Mouse (Mus musculus) hindbrain, embryonic 10.5 days (tissue): ENCODE measurements around the gene Ntn1. TPM values are rescaled to one million over a fixed set of nuclear protein-coding genes. Genes with fewer than 3 reads are reported as not detected.

ENCODE experiments used
- DNase-seq: peaks from one replicate; pipeline ENCODE4 v3.0.0-alpha.2; 2017; ENCODE audit warnings: low spot score
- H3K27ac ChIP-seq: fragments of 300-500 bp; sonication (generic); 2 replicates; pipeline ENCODE4 v1.5.1; 2016; ENCODE audit warnings: mild to moderate bottlenecking, moderate library complexity
- H3K27me3 ChIP-seq: fragments of 300-500 bp; sonication (generic); 2 replicates; pipeline ENCODE4 v1.6.1; 2016; ENCODE audit warnings: mild to moderate bottlenecking; ENCODE audit not compliant: poor library complexity, insufficient read depth, severe bottlenecking
- H3K36me3 ChIP-seq: fragments of 300-500 bp; sonication (generic); 2 replicates; pipeline ENCODE4 v1.6.1; 2016; ENCODE audit warnings: mild to moderate bottlenecking, moderate library complexity
- H3K4me1 ChIP-seq: fragments of 300-500 bp; sonication (generic); replicated peaks from 2 replicates; pipeline ENCODE4 v1.6.1; 2016; ENCODE audit warnings: mild to moderate bottlenecking
- H3K4me3 ChIP-seq: fragments of 300-500 bp; sonication (generic); 2 replicates; pipeline ENCODE4 v1.5.1; 2016; ENCODE audit warnings: mild to moderate bottlenecking, moderate library complexity
- H3K9me3 ChIP-seq: fragments of 300-500 bp; sonication (generic); 2 replicates; pipeline ENCODE4 v1.6.1; 2016; ENCODE audit warnings: mild to moderate bottlenecking, moderate library complexity
- WGBS: fragments of 180-500 bp; shearing (Covaris S2); methylation state at CpG from one replicate; pipeline ENCODE4 v1.1.7; 2016; 5-methylcytosine and 5-hydroxymethylcytosine counted together
- polyA plus RNA-seq: library from polyadenylated mRNA; unstranded; fragments of >200 nt; fragmentation: Nextera tagmentation; extraction: Ambion mirVana; gene quantifications from 2 replicates; pipeline ENCODE4 v1.2.1, GENCODE M21; 2016

Gene Ntn1
- polyA plus RNA-seq, 1 experiment from 2014 or later = 23.7 TPM

GRCm38 (mm10) chr11:68432361-68433021 lies 31.9 kb upstream of the Ntn1 start:
- Histone ChIP-seq H3K36me3 (no peaks in the 10 kb centered on the region), H3K4me1 (peaks cover 23% of the 10 kb centered on the region), H3K9me3 (no peaks in the 10 kb centered on the region), H3K27ac (peak overlapping the region; percentile 78), H3K4me3 (peak overlapping the region; percentile 57), H3K27me3 (peaks cover 51% of the 10 kb centered on the region)
- WGBS = 31% methylated on average over 23 of the region's 23 CpGs
- DNase-seq = no peak

- H3K36me3 ChIP-seq = no peaks in the 10 kb centered on the region
- H3K27ac ChIP-seq = peak within 1 kb of the TSS; percentile 78
- DNase-seq = peak; percentile 89
- 10% methylated on average over 35 of the region's 35 CpGs for WGBS
- H3K4me1 ChIP-seq = peaks cover 30% of the 10 kb centered on the region
- H3K9me3 ChIP-seq = no peaks in the 10 kb centered on the region
- H3K27me3 ChIP-seq = peaks cover 51% of the 10 kb centered on the region
- H3K4me3 ChIP-seq = peak within 1 kb of the TSS; percentile 57
Observed at GRCm38 (mm10) chr11:68431699-68432360, 31.2 kb upstream of the Ntn1 start, which contains the start of gene Pik3r5. Pik3r5 (plus strand) TSS chr11:68432121.

- H3K36me3 ChIP-seq = no peaks in the 10 kb centered on the region
- H3K4me1 ChIP-seq = peaks cover 42% of the 10 kb centered on the region
- no peaks in the 10 kb centered on the region for H3K9me3 ChIP-seq
- H3K27me3 ChIP-seq = peaks cover 51% of the 10 kb centered on the region
- DNase-seq = no peak
- H3K4me3 ChIP-seq = no peak overlapping the region
- no peak overlapping the region for H3K27ac ChIP-seq
- WGBS = 71% methylated on average over 5 of the region's 5 CpGs
Observed at GRCm38 (mm10) chr11:68430662-68431061, 30.0 kb upstream of the Ntn1 start.

GRCm38 (mm10) chr11:68427083-68427570 lies 26.5 kb upstream of the Ntn1 start:
- peaks cover 36% of the 10 kb centered on the region for H3K4me1 ChIP-seq
- DNase-seq = no peak
- H3K27ac ChIP-seq = peak overlapping the region; percentile 71
- H3K4me3 ChIP-seq = no peak overlapping the region
- H3K27me3 ChIP-seq = peaks cover 36% of the 10 kb centered on the region
- no peaks in the 10 kb centered on the region for H3K9me3 ChIP-seq
- no peaks in the 10 kb centered on the region for H3K36me3 ChIP-seq
- 83% methylated on average over 5 of the region's 5 CpGs for WGBS

- H3K27ac ChIP-seq = no peak overlapping the region; the same call in 1 of the 2 replicates
- H3K36me3 ChIP-seq = no peaks in the 10 kb centered on the region
- WGBS = 32% methylated on average over 8 of the region's 8 CpGs
- no peak overlapping the region for H3K4me3 ChIP-seq
- H3K27me3 ChIP-seq = peaks cover 23% of the 10 kb centered on the region
- no peaks in the 10 kb centered on the region for H3K9me3 ChIP-seq
- DNase-seq = no peak
- H3K4me1 ChIP-seq = peaks cover 28% of the 10 kb centered on the region
Observed at GRCm38 (mm10) chr11:68425492-68426315, 25.1 kb upstream of the Ntn1 start.

GRCm38 (mm10) chr11:68417831-68418230 lies 17.2 kb upstream of the Ntn1 start:
- peaks cover 5% of the 10 kb centered on the region; the same call in 1 of the 2 replicates for H3K4me1 ChIP-seq
- H3K9me3 ChIP-seq = peaks cover 7% of the 10 kb centered on the region; the same call in 1 of the 2 replicates
- H3K36me3 ChIP-seq = no peaks in the 10 kb centered on the region
- DNase-seq = peak; percentile 36
- H3K27ac ChIP-seq = no peak overlapping the region
- H3K4me3 ChIP-seq = no peak overlapping the region
- no peaks in the 10 kb centered on the region for H3K27me3 ChIP-seq
- 48% methylated on average over 9 of the region's 9 CpGs for WGBS

- peaks cover 7% of the 10 kb centered on the region; the same call in 1 of the 2 replicates for H3K9me3 ChIP-seq
- H3K27me3 ChIP-seq = no peaks in the 10 kb centered on the region
- 66% methylated on average over 3 of the region's 3 CpGs for WGBS
- H3K36me3 ChIP-seq = no peaks in the 10 kb centered on the region
- DNase-seq = no peak
- H3K4me3 ChIP-seq = no peak overlapping the region
- H3K4me1 ChIP-seq = peaks cover 5% of the 10 kb centered on the region; the same call in 1 of the 2 replicates
- H3K27ac ChIP-seq = no peak overlapping the region
Observed at GRCm38 (mm10) chr11:68417001-68417400, 16.4 kb upstream of the Ntn1 start.

- H3K27me3 ChIP-seq = peaks cover 54% of the 10 kb centered on the region
- peaks cover 8% of the 10 kb centered on the region; the same call in 1 of the 2 replicates for H3K4me1 ChIP-seq
- DNase-seq = peak; percentile 68
- WGBS = 53% methylated on average over 2 of the region's 2 CpGs
- H3K9me3 ChIP-seq = no peaks in the 10 kb centered on the region
- no peaks in the 10 kb centered on the region for H3K36me3 ChIP-seq
- H3K4me3 ChIP-seq = no peak overlapping the region
- H3K27ac ChIP-seq = no peak overlapping the region
Observed at GRCm38 (mm10) chr11:68408127-68408526, 7.5 kb upstream of the Ntn1 start.

- Histone ChIP-seq H3K36me3 (no peaks in the 10 kb centered on the region), H3K27me3 (peaks cover 62% of the 10 kb centered on the region), H3K27ac (no peak overlapping the region), H3K4me1 (peaks cover 8% of the 10 kb centered on the region; the same call in 1 of the 2 replicates), H3K4me3 (no peak overlapping the region), H3K9me3 (no peaks in the 10 kb centered on the region)
- DNase-seq = no peak
- 59% methylated on average over 11 of the region's 11 CpGs for WGBS
Observed at GRCm38 (mm10) chr11:68407266-68407926, 6.8 kb upstream of the Ntn1 start.

- DNase-seq = no peak
- WGBS = 92% methylated on average over 8 of the region's 8 CpGs
- peaks cover 80% of the 10 kb centered on the region for H3K27me3 ChIP-seq
- no peak overlapping the region for H3K27ac ChIP-seq
- H3K36me3 ChIP-seq = no peaks in the 10 kb centered on the region
- no peaks in the 10 kb centered on the region for H3K9me3 ChIP-seq
- no peak overlapping the region for H3K4me3 ChIP-seq
- H3K4me1 ChIP-seq = peaks cover 18% of the 10 kb centered on the region; the same call in 1 of the 2 replicates
Observed at GRCm38 (mm10) chr11:68405576-68405975, 5.0 kb upstream of the Ntn1 start.

- no peaks in the 10 kb centered on the region for H3K36me3 ChIP-seq
- WGBS = 62% methylated on average over 4 of the region's 4 CpGs
- H3K4me1 ChIP-seq = peaks cover 32% of the 10 kb centered on the region
- H3K4me3 ChIP-seq = no peak overlapping the region
- H3K9me3 ChIP-seq = no peaks in the 10 kb centered on the region
- H3K27me3 ChIP-seq = peaks cover 87% of the 10 kb centered on the region
- DNase-seq = no peak
- H3K27ac ChIP-seq = no peak overlapping the region
Observed at GRCm38 (mm10) chr11:68404185-68404584, 3.6 kb upstream of the Ntn1 start.

- peak overlapping the region; percentile 61 for H3K4me3 ChIP-seq
- WGBS = 16% methylated on average over 5 of the region's 5 CpGs
Observed at GRCm38 (mm10) chr11:68401428-68401827, 805 bp upstream of the Ntn1 start.

More at GRCm38 (mm10) chr11:68401428-68401827, 805 bp upstream of the Ntn1 start:
- H3K9me3 ChIP-seq = no peaks in the 10 kb centered on the region
- DNase-seq = no peak
- no peaks in the 10 kb centered on the region for H3K36me3 ChIP-seq
- peaks cover 96% of the 10 kb centered on the region for H3K27me3 ChIP-seq
- H3K27ac ChIP-seq = no peak overlapping the region
- H3K4me1 ChIP-seq = peaks cover 43% of the 10 kb centered on the region
